Mouse (Mus musculus) regulatory T cell (primary cell): ENCODE results near the gene Gm38655.
"Not testable (repeated sequence)": the region's sequence is repeated elsewhere in the genome, so short reads cannot be mapped to it uniquely, and the experiment has no call there.

Experiments used
- in situ Hi-C: fragments of 300-600 bp; cut with MboI, MseI; formaldehyde crosslinking; loops from one replicate; pipeline ENCODE4 v1.15.1; 2025; ENCODE audit warnings: high pct_unique_total_duplicates

Gm38655 gene

GRCm38 (mm10) chr17:25172558-25172957, 2.7 kb downstream of the Gm38655 start:
- in situ Hi-C loops: no loop called here

GRCm38 (mm10) chr17:25169706-25170105, 5.6 kb downstream of the Gm38655 start:
- in situ Hi-C loops: no loop called here

GRCm38 (mm10) chr17:25165970-25166671, 9.2 kb downstream of the Gm38655 start:
- in situ Hi-C loops: no loop called here

- in situ Hi-C loops: no loop called here
Measured at GRCm38 (mm10) chr17:25164770-25165169, 10.5 kb downstream of the Gm38655 start.

GRCm38 (mm10) chr17:25163387-25163786, 11.9 kb downstream of the Gm38655 start:
- in situ Hi-C loops: no loop called here

- in situ Hi-C loops: no loop called here
Measured at GRCm38 (mm10) chr17:25162161-25162560, 13.1 kb downstream of the Gm38655 start, which contains the start of gene Ccdc154. Gene Ccdc154, plus strand, starts transcription at chr17:25162461.

- in situ Hi-C loops: no loop called here
Measured at GRCm38 (mm10) chr17:25139960-25140359, 35.3 kb downstream of the Gm38655 start.

GRCm38 (mm10) chr17:25138803-25139202, 36.5 kb downstream of the Gm38655 start:
- in situ Hi-C loops: no loop called here

- in situ Hi-C loops: no loop called here
Measured at GRCm38 (mm10) chr17:25135622-25136021, 39.6 kb downstream of the Gm38655 start.

- in situ Hi-C loops: no loop called here
Measured at GRCm38 (mm10) chr17:25133275-25133698, 42.0 kb downstream of the Gm38655 start, which contains the start of gene Clcn7. Gene Clcn7, plus strand, starts transcription at chr17:25133391.

- in situ Hi-C loops: no loop called here
Measured at GRCm38 (mm10) chr17:25130060-25130459, 45.2 kb downstream of the Gm38655 start.

GRCm38 (mm10) chr17:25127681-25128080, 47.6 kb downstream of the Gm38655 start:
- in situ Hi-C loops: no loop called here

GRCm38 (mm10) chr17:25127079-25127478, 48.2 kb downstream of the Gm38655 start:
- in situ Hi-C loops: no loop called here

- in situ Hi-C loops: not testable (repeated sequence)
Measured at GRCm38 (mm10) chr17:25125442-25126060, 49.7 kb downstream of the Gm38655 start.

- in situ Hi-C loops: no loop called here
Measured at GRCm38 (mm10) chr17:25123979-25124378, 51.3 kb downstream of the Gm38655 start.
